Mouse (Mus musculus) MN1 (cell line): Measurements from ENCODE around the gene Eif4h.
"Not testable (repeated sequence)": the region's sequence is repeated elsewhere in the genome, so short reads cannot be mapped to it uniquely, and the experiment has no call there.

ENCODE experiments used
- DNase-seq: peaks from one replicate; pipeline ENCODE4 v3.0.0-alpha.2; 2016; ENCODE audit warnings: low spot score

The Eif4h gene

GRCm38 (mm10) chr5:134648976-134649375 is 9.7 kb upstream of the Eif4h start:
- not testable (repeated sequence) for DNase-seq

- DNase-seq: no peak
Measured at GRCm38 (mm10) chr5:134647394-134647793, 8.1 kb upstream of the Eif4h start.

- no peak for DNase-seq
Measured at GRCm38 (mm10) chr5:134646461-134646860, 7.2 kb upstream of the Eif4h start.

GRCm38 (mm10) chr5:134644643-134645118 is 5.4 kb upstream of the Eif4h start:
- no peak for DNase-seq

GRCm38 (mm10) chr5:134644121-134644520 is 4.8 kb upstream of the Eif4h start:
- no peak for DNase-seq

- DNase-seq: no peak
Measured at GRCm38 (mm10) chr5:134640371-134640770, 1.1 kb upstream of the Eif4h start.

- DNase-seq: peak; percentile 65
Measured at GRCm38 (mm10) chr5:134638461-134639268, 625 bp downstream of the Eif4h start.

GRCm38 (mm10) chr5:134637820-134638367 is 1.4 kb downstream of the Eif4h start:
- DNase-seq: no peak

GRCm38 (mm10) chr5:134632841-134633240 is 6.4 kb downstream of the Eif4h start:
- DNase-seq: no peak

GRCm38 (mm10) chr5:134630835-134631234 is 8.5 kb downstream of the Eif4h start:
- no peak for DNase-seq

GRCm38 (mm10) chr5:134629508-134629907 is 9.8 kb downstream of the Eif4h start:
- DNase-seq: no peak

GRCm38 (mm10) chr5:134622069-134622468 is 17.2 kb downstream of the Eif4h start:
- peak; percentile 85 for DNase-seq

- DNase-seq: no peak
Measured at GRCm38 (mm10) chr5:134621099-134621640, 18.1 kb downstream of the Eif4h start.

- DNase-seq: no peak
Measured at GRCm38 (mm10) chr5:134620457-134620856, 18.8 kb downstream of the Eif4h start.

- peak; percentile 77 for DNase-seq
Measured at GRCm38 (mm10) chr5:134617071-134617470, 22.2 kb downstream of the Eif4h start.

GRCm38 (mm10) chr5:134615780-134616179 is 23.5 kb downstream of the Eif4h start:
- DNase-seq: no peak

GRCm38 (mm10) chr5:134615380-134615779 is 23.9 kb downstream of the Eif4h start:
- DNase-seq: no peak

- DNase-seq: no peak
Measured at GRCm38 (mm10) chr5:134614802-134615201, 24.5 kb downstream of the Eif4h start, which contains the start of gene Lat2. Gene Lat2, minus strand, starts transcription at chr5:134615025.

GRCm38 (mm10) chr5:134614296-134614695 is 25.0 kb downstream of the Eif4h start:
- DNase-seq: no peak

GRCm38 (mm10) chr5:134613727-134614126 is 25.6 kb downstream of the Eif4h start:
- DNase-seq: no peak

- no peak for DNase-seq
Measured at GRCm38 (mm10) chr5:134611810-134612521, 27.3 kb downstream of the Eif4h start.

- no peak for DNase-seq
Measured at GRCm38 (mm10) chr5:134609916-134610643, 29.2 kb downstream of the Eif4h start.
